Mouse (Mus musculus) intestine, postnatal 0 days (tissue): ENCODE results near the gene Sdccag8. TPM values are rescaled to one million over a fixed set of nuclear protein-coding genes. Genes with fewer than 3 reads are reported as not detected.

Experiments used
- ATAC-seq: fragments of 200-750 bp; cut with Nextera tagmentation; 2 replicates; pipeline ENCODE4 v1.8.0; 2017; ENCODE audit warnings: mild to moderate bottlenecking, moderate TSS enrichment, moderate library complexity
- H3K27ac ChIP-seq: fragments of 300-500 bp; sonication (generic); 2 replicates; pipeline ENCODE4 v1.5.1; 2014; ENCODE audit warnings: mild to moderate bottlenecking, low read depth, low read length, moderate library complexity
- H3K27me3 ChIP-seq: fragments of 300-500 bp; sonication (generic); replicated peaks from 2 replicates; pipeline ENCODE4 v1.6.1; 2014; ENCODE audit warnings: low read length, mixed read lengths; ENCODE audit not compliant: control insufficient read depth, insufficient read depth
- H3K36me3 ChIP-seq: fragments of 300-500 bp; sonication (generic); 2 replicates; pipeline ENCODE4 v1.6.1; 2014; ENCODE audit warnings: mild to moderate bottlenecking, moderate library complexity; ENCODE audit not compliant: control insufficient read depth, insufficient read depth
- H3K4me1 ChIP-seq: fragments of 300-500 bp; sonication (generic); replicated peaks from 2 replicates; pipeline ENCODE4 v1.6.1; 2014; ENCODE audit warnings: antibody characterized with exemption, low read length, mixed read lengths; ENCODE audit not compliant: control insufficient read depth, insufficient read depth
- H3K4me2 ChIP-seq: fragments of 300-500 bp; sonication (generic); replicated peaks from 2 replicates; pipeline ENCODE4 v1.6.1; 2014; ENCODE audit warnings: low read depth, mild to moderate bottlenecking, moderate library complexity
- H3K4me3 ChIP-seq: fragments of 300-500 bp; sonication (generic); 2 replicates; pipeline ENCODE4 v1.5.1; 2014; ENCODE audit warnings: low read depth, low read length
- H3K9ac ChIP-seq: fragments of 300-500 bp; sonication (generic); 2 replicates; pipeline ENCODE4 v1.6.1; 2014; ENCODE audit warnings: mild to moderate bottlenecking, low read depth, low read length
- H3K9me3 ChIP-seq: fragments of 300-500 bp; sonication (generic); 2 replicates; pipeline ENCODE4 v1.6.1; 2016; ENCODE audit warnings: mixed run types; ENCODE audit not compliant: control insufficient read depth
- CTCF ChIP-seq: sonication (generic); IDR thresholded peaks from 2 replicates; pipeline ENCODE4 v1.5.1; 2016; ENCODE audit warnings: low read depth, mild to moderate bottlenecking, control low read depth, antibody characterized with exemption, moderate library complexity
- WGBS: fragments of 180-500 bp; shearing (Covaris S2); extraction: QIAGEN DNeasy Blood & Tissue Kit; methylation state at CpG from one replicate; pipeline ENCODE4 v1.1.7; 2014; 5-methylcytosine and 5-hydroxymethylcytosine counted together
- polyA plus RNA-seq: library from polyadenylated mRNA; unstranded; fragments of >200 nt; fragmentation: Nextera tagmentation; extraction: Ambion mirVana; gene quantifications from 2 replicates; pipeline ENCODE4 v1.2.1, GENCODE M21; 2015

Sdccag8 gene
- polyA plus RNA-seq, 1 experiment from 2014 or later = 55.1 TPM

DNA sequence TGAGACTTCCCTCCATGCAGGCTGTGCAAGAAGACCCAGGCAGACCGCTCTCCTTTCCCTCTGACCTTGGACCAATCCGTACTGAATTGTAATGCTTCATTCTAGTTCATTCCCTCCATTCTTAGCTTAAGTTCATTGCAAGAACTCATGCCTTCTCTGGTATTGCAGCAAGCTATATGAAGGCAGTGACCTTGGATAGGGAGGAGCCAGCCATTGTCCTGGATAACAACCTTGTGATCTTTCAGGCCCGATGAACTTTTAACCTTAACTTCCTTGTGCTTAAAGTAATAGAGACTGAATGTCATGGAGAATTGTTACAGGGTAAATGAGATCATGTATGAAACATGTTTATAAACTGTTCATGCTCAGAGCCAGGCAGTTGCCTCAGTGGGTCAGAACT lies 152.8 kb downstream of the Sdccag8 start:
- 0 out of 2 replicates have a peak, but pooled peaks cover 3% of the 10 kb centered on the region for H3K4me1 ChIP-seq
- 0 out of 2 replicates have a peak, but pooled peaks have one; percentile 28 for ATAC-seq
- WGBS = 82% methylated on average over 3 of the region's 3 CpGs
- H3K9ac ChIP-seq = no peak overlapping the region
- H3K36me3 ChIP-seq = no peaks in the 10 kb centered on the region
- no peak overlapping the region for H3K27ac ChIP-seq
- no peak for TF ChIP-seq CTCF
- no peak overlapping the region for H3K4me3 ChIP-seq
- no peaks in the 10 kb centered on the region for H3K9me3 ChIP-seq
- H3K27me3 ChIP-seq = no peaks in the 10 kb centered on the region
- H3K4me2 ChIP-seq = no peak overlapping the region

DNA sequence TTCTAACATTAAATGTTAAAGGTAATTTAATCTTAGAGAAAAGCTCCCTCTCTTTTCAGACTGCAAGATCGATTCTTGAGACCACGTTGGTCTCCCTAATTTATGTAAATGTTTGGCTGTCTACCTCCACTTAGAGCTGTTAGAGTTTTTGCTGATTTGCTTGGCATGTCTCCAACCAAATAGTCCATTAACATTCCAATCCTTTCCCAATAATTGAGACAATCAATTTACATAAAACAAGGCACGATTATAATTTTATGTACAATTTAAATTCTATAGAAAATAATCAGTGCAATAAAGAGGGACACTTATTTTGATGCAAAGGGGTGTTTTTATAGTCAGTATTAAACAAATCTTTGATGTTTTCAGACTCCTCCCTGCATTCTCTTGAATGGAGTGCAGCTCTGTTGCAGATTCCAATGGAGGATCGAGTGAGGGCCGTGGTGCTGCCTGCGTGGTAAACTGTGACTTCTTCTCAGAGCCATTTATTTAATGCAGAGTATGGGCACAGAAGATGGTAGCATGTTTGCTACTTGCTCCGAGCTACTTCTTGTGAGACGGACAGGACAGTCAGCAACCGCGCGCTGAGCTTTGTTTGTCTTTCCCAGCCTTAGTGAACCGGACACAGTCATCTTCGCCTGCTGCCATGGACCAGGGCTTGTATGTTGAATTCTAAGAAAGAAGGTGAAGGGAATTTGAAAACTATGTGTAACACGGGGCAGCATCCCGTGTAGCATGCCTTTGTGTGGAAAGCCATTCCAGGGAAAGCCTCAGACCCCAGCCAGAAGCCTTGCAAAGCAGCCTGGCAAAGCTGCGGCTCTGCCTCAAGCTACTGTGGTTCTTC lies 156.4 kb downstream of the Sdccag8 start:
- Histone ChIP-seq H3K9me3 (no peaks in the 10 kb centered on the region), H3K9ac (no peak overlapping the region), H3K4me3 (no peak overlapping the region), H3K27ac (no peak overlapping the region), H3K27me3 (no peaks in the 10 kb centered on the region), H3K36me3 (no peaks in the 10 kb centered on the region), H3K4me1 (0 out of 2 replicates have a peak, but pooled peaks cover 3% of the 10 kb centered on the region), H3K4me2 (no peak overlapping the region)
- 77% methylated on average over 16 of the region's 16 CpGs for WGBS
- no peak for TF ChIP-seq CTCF
- ATAC-seq = no peak

DNA sequence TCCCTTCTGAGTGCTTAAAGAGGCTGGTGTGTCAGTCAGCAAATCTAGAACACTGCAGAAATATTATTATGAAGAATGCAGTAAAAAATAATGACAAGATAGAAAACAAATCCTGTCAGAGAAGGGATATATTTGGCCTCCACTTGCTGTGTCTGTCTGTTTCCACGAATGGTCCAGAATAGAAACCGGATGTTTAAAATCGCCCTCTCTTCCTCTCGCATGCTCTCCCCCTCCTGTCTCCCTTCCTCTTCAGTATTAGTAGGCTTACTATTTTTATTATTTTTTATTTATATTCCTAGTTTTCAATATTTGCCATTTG lies 157.0 kb downstream of the Sdccag8 start:
- H3K36me3 ChIP-seq = no peaks in the 10 kb centered on the region
- H3K4me3 ChIP-seq = no peak overlapping the region
- 0 out of 2 replicates have a peak, but pooled peaks cover 3% of the 10 kb centered on the region for H3K4me1 ChIP-seq
- no peak overlapping the region for H3K27ac ChIP-seq
- no peaks in the 10 kb centered on the region for H3K9me3 ChIP-seq
- H3K4me2 ChIP-seq = no peak overlapping the region
- no peaks in the 10 kb centered on the region for H3K27me3 ChIP-seq
- TF ChIP-seq CTCF = no peak
- whole genome bisulfite sequencing = 81% methylated on average over 4 of the region's 4 CpGs
- H3K9ac ChIP-seq = no peak overlapping the region
- no peak for ATAC-seq

DNA sequence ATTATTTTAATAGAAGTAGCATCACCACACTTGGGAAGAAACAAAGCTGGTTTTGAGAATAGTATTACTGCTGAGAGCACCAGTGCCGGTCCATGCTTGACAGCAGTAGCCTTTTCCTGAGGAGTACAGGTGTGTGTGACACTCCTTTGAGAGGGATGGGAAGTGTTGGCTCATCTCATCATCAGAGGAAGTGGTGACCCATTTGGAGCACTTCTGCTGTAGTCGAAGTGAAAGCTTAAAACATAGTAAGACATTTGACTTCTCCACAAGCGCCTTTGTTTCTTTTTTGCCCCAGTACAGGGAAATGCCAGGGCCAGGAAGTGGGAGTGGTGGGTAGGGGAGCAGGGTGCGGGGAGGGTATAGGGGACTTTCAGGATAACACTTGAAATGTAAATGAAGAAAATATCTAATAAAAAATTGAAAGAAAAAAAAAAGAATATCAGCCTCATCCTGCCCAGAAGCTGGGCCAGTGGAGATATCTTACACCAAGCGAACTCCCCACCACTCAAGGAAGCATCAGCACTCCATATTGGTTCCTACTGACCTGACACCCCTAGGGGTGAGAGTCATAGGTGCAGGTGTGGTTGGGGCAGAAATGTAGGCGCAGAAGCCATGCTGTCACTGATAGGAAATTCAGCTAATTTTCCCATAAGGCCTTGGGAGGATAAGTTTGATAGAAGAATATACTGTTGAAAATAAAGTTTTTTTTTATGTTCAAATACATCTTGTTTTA lies 159.1 kb downstream of the Sdccag8 start:
- H3K4me2 ChIP-seq = no peak overlapping the region
- H3K27me3 ChIP-seq = no peaks in the 10 kb centered on the region
- H3K4me3 ChIP-seq = no peak overlapping the region
- H3K9me3 ChIP-seq = no peaks in the 10 kb centered on the region
- no peak overlapping the region for H3K9ac ChIP-seq
- no peaks in the 10 kb centered on the region for H3K4me1 ChIP-seq
- 87% methylated on average over 6 of the region's 6 CpGs for WGBS
- ATAC-seq = no peak
- no peaks in the 10 kb centered on the region for H3K36me3 ChIP-seq
- TF ChIP-seq CTCF = no peak
- H3K27ac ChIP-seq = no peak overlapping the region

DNA sequence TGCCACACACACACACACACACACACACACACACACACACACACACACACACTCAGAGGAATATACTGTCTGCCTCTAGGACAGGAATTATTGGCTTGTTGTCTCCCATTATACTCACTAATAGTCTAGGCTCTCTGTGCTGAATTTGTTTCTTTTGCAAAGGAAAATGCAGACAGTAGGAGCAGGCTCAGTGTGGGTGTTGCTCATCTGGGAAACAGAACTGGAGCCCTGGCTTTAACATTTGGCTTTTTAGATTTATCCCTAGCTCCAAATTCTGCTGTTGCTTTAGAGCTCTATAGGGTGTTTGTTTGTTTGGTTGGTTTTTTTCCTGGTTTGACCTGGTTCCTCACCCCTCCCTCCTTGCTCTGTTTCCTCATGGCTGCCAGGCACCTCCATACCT lies 164.8 kb downstream of the Sdccag8 start:
- H3K4me2 ChIP-seq = no peak overlapping the region
- no peaks in the 10 kb centered on the region for H3K27me3 ChIP-seq
- no peak overlapping the region for H3K27ac ChIP-seq
- no peak overlapping the region for H3K9ac ChIP-seq
- H3K4me1 ChIP-seq = no peaks in the 10 kb centered on the region
- no peak for ATAC-seq
- H3K36me3 ChIP-seq = no peaks in the 10 kb centered on the region
- no peaks in the 10 kb centered on the region for H3K9me3 ChIP-seq
- no peak overlapping the region for H3K4me3 ChIP-seq
- no peak for TF ChIP-seq CTCF

DNA sequence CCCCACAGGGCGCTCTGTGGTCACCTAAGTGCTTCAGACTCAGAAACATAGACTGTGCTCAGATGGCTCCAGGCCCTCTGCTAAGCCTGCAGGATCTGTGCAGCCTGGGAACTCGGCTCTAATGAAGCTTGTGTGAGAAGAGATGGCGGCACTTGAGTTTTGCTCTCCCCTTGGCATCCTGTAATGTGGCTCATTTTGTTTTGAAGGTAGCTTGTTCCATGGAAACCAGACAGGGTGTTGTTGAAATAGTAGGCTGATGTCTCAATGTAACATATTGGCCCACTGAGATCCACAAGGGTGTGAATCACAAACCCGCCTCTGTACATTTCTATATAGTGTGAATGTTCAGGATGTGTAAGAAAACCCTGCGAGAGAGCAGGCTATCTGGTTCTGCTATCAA lies 165.7 kb downstream of the Sdccag8 start:
- Histone ChIP-seq H3K9ac (no peak overlapping the region), H3K4me1 (no peaks in the 10 kb centered on the region), H3K9me3 (no peaks in the 10 kb centered on the region), H3K27me3 (no peaks in the 10 kb centered on the region), H3K4me2 (no peak overlapping the region), H3K36me3 (no peaks in the 10 kb centered on the region), H3K27ac (no peak overlapping the region), H3K4me3 (no peak overlapping the region)
- TF ChIP-seq CTCF = no peak
- no peak for ATAC-seq
- 94% methylated on average over 5 of the region's 5 CpGs for WGBS
